Mouse (Mus musculus): ENCODE data around the gene Cradd. TPM values are rescaled to one million over a fixed set of nuclear protein-coding genes. Genes with fewer than 3 reads are reported as not detected.

The Cradd gene
- total and polyA plus RNA-seq, 3 experiments = 1.9 to 9.0 TPM; not detected in 1

DNA sequence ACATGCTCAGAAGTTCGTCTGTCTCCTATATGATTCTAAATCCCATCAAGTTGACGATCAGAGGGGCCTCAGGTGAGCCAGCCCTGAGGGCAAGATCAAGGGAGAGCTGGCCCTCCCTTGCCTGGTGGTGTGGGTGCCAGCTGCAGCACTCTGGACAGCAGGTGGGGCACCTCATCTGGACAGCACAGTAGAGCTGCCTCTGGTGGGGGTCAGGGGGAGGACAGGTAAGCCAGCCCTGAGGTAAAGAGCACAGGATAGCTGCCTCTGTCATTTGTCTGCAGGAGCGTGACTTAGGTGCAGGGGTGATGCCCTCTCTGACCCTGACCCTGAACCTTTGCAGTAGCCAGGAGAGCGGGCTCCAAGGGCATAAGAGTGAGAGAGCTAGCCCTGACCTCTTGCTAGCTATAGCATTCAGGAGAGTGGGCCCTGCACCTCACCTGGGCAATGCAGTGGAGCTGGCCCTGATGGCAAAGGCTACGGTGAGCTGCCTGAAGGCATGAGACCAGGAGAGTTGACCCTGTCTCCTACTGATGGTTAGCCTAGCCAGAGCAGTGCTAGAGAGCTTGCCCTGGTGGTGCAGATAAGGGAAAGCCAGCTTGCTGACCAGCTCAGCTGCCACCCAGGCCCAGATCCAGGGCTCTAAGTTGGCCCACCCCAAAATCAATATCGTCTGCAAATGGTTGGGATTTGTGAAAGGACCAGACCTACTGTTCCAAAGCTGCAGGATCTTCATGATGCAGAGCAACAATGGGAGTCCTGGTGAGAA, 176.6 kb downstream of the Cradd start:
- Histone ChIP-seq H3K79me2 (ENCODE audit: control insufficient read depth, insufficient read depth, low read length, poor library complexity) (no peaks in the 10 kb centered on the region), H3K27me3 (ENCODE audit: control insufficient read depth in 1 of 2, insufficient read depth in 2 of 2, low read length in 2 of 2) (peaks cover 0 to 1% of the 10 kb centered on the region in 2 experiments; a peak in 2 of 4 replicates), H3K4me1 (ENCODE audit: control insufficient read depth in 1 of 2, insufficient read depth in 2 of 2, low read length in 2 of 2) (peaks cover 0 to 20% of the 10 kb centered on the region in 2 experiments; a peak in 3 of 4 replicates), H3K9ac (ENCODE audit: control insufficient read depth, low read depth, low read length, poor library complexity, severe bottlenecking) (no peak overlapping the region), H3K27ac (ENCODE audit: control insufficient read depth, low read depth, low read length) (no peak overlapping the region), H3K9me3 (replicated peaks; ENCODE audit: insufficient read depth, low read length) (no peaks in the 10 kb centered on the region), H3K4me3 (ENCODE audit: control insufficient read depth in 1 of 2, insufficient read depth in 1 of 2, low read depth in 2 of 2, low read length in 2 of 2) (no peak overlapping the region), H3K36me3 (ENCODE audit: control insufficient read depth in 1 of 2, insufficient read depth in 2 of 2, low read length in 2 of 2) (peaks cover 0 to 14% of the 10 kb centered on the region in 2 experiments; a peak in 2 of 4 replicates)
- DNase-seq (ENCODE audit: low read depth, low spot score) = no peak
- TF ChIP-seq ZC3H11A (IDR thresholded peaks at IDR 0.05; ENCODE audit: low read depth, low read length) (no peak), RCOR1 (IDR thresholded peaks at IDR 0.05; ENCODE audit: low read depth, low read length) (no peak), SMC3 (IDR thresholded peaks at IDR 0.05; ENCODE audit: low read depth, low read length) (no peak), MAZ (IDR thresholded peaks at IDR 0.05; ENCODE audit: low read depth, low read length) (no peak), USF1 (IDR thresholded peaks at IDR 0.05; ENCODE audit: low read depth, low read length) (no peak), TBP (IDR thresholded peaks at IDR 0.05; ENCODE audit: low read depth, low read length) (no peak), MYC (IDR thresholded peaks at IDR 0.05; ENCODE audit: low read depth, low read length) (no peak), TCF12 (IDR thresholded peaks at IDR 0.05; ENCODE audit: low read depth, low read length) (no peak), MEF2A (IDR thresholded peaks at IDR 0.05; ENCODE audit: extremely low read depth, insufficient replicate concordance, low read depth, low read length, poor library complexity, severe bottlenecking) (no peak), HCFC1 (IDR thresholded peaks at IDR 0.05; ENCODE audit: low read depth, low read length) (no peak), POLR2AphosphoS5 (IDR thresholded peaks at IDR 0.05; ENCODE audit: borderline replicate concordance, low read depth, low read length) (no peak), POLR2A (IDR thresholded peaks at IDR 0.05; ENCODE audit: control insufficient read depth in 1 of 2, insufficient read depth in 1 of 2, low read depth in 1 of 2, low read length in 2 of 2, poor library complexity in 1 of 2) (no peak), CTCF (IDR thresholded peaks at IDR 0.05 in 2 of 3, conservative IDR thresholded peaks at IDR 0.05 in 1 of 3; ENCODE audit: control insufficient read depth in 1 of 3, insufficient read depth in 1 of 3, low read depth in 2 of 3, low read length in 3 of 3, poor library complexity in 1 of 3, severe bottlenecking in 1 of 3) (no peak), UBTF (IDR thresholded peaks at IDR 0.05; ENCODE audit: borderline replicate concordance, insufficient read depth, low read depth, low read length) (no peak)

- Histone ChIP-seq H3K4me3 (ENCODE audit: control insufficient read depth in 1 of 2, insufficient read depth in 1 of 2, low read depth in 2 of 2, low read length in 2 of 2) (no peak overlapping the region), H3K9ac (ENCODE audit: control insufficient read depth, low read depth, low read length, poor library complexity, severe bottlenecking) (no peak overlapping the region), H3K36me3 (ENCODE audit: control insufficient read depth in 1 of 2, insufficient read depth in 2 of 2, low read length in 2 of 2) (peaks cover 0 to 12% of the 10 kb centered on the region in 2 experiments; a peak in 2 of 4 replicates), H3K79me2 (ENCODE audit: control insufficient read depth, insufficient read depth, low read length, poor library complexity) (no peaks in the 10 kb centered on the region), H3K4me1 (ENCODE audit: control insufficient read depth in 1 of 2, insufficient read depth in 2 of 2, low read length in 2 of 2) (peaks cover 0 to 20% of the 10 kb centered on the region in 2 experiments; a peak in 3 of 4 replicates), H3K9me3 (replicated peaks; ENCODE audit: insufficient read depth, low read length) (no peaks in the 10 kb centered on the region), H3K27me3 (ENCODE audit: control insufficient read depth in 1 of 2, insufficient read depth in 2 of 2, low read length in 2 of 2) (peaks cover 0 to 1% of the 10 kb centered on the region in 2 experiments; a peak in 2 of 4 replicates), H3K27ac (ENCODE audit: control insufficient read depth, low read depth, low read length) (no peak overlapping the region)
- DNase-seq (ENCODE audit: low read depth, low spot score) = peak; percentile 45
- TF ChIP-seq ETS1 (IDR thresholded peaks at IDR 0.05; ENCODE audit: low read depth, low read length) (no peak), UBTF (IDR thresholded peaks at IDR 0.05; ENCODE audit: borderline replicate concordance, insufficient read depth, low read depth, low read length) (no peak), MAZ (IDR thresholded peaks at IDR 0.05; ENCODE audit: low read depth, low read length) (peak; percentile 31; the same call in 1 of the 2 replicates), ZNF384 (IDR thresholded peaks at IDR 0.05; ENCODE audit: low read depth, low read length) (no peak), RAD21 (IDR thresholded peaks at IDR 0.05; ENCODE audit: low read depth, low read length) (no peak)
Measured at GRCm38 (mm10) chr10:95146491-95146890, 177.4 kb downstream of the Cradd start.
